Mouse (Mus musculus) telencephalon, adult 2 months (tissue): ENCODE data around the gene Klf14.

Source experiments
- DNase-seq: peaks from one replicate; pipeline ENCODE4 v3.0.0-alpha.2; 2011; ENCODE audit warnings: low read depth, low spot score

Klf14 gene

DNA sequence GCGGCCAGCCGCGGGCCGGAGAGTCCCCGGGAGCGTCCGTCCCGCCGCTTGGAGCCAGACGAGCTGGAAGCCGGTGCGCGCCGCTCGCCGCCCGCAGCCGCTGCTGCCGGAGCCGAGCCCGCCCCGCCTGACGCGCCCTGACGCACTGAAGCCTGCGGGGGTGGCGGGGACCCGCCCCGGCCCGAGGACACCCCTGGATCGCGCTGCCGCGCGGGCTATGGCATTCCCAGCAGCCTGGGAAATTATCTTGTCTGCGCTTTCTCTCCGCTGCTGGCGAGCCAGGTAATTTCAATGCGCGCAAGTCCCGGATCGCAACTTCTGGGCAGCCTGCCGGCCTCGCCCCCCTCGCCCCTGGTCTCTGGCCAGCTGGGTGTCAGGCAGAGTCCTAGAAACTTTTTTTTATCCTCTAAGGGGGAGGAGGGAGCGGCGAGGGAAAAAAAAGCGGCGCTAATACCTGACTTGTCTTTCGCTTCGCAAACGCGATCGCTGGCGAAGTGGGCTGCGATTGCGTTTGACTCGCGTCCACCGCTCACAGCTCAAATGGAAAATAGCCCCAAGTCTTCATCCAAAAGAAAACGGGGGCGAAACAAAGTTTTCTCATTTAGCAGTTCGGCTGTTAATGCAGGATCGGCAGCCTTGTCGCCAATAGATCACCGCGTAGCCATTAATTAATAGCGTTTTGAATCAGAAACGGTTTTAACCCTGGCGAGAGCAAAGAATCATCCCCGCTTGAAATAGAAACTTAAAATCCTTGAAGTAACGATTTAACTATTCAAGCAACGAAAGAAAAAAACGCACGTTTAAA, at the start of gene Klf14:
Gene Klf14 (minus strand): TSS at position 343 of the 805 bp plus-strand sequence.
- DNase-seq, result no peak

- no peak for DNase-seq
Measured at GRCm38 (mm10) chr6:31006111-31006600, 47.3 kb upstream of the Klf14 start.

DNA sequence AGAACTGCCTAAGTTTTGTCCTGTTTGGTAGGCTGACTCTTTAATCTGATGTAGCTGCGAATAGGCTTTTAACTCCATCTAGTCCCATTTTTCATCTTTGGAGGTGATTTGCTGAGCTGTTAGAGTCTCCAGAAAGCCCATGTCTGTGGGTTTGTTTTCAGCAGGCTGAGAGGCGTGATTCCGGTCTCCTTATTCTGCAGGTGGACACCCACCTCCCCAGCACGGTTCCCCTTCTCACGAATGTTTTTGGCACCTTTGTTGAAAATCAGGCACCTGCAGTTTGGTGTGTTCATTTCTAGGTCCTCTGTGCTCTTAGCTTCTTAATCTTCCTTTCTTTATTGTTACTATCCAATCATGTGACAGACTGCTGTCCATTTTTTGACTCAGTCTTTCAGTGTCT, 27.5 kb upstream of the Klf14 start:
- DNase-seq, result no peak

- DNase-seq, result no peak
Measured at GRCm38 (mm10) chr6:30983021-30983420, 24.1 kb upstream of the Klf14 start.

DNA sequence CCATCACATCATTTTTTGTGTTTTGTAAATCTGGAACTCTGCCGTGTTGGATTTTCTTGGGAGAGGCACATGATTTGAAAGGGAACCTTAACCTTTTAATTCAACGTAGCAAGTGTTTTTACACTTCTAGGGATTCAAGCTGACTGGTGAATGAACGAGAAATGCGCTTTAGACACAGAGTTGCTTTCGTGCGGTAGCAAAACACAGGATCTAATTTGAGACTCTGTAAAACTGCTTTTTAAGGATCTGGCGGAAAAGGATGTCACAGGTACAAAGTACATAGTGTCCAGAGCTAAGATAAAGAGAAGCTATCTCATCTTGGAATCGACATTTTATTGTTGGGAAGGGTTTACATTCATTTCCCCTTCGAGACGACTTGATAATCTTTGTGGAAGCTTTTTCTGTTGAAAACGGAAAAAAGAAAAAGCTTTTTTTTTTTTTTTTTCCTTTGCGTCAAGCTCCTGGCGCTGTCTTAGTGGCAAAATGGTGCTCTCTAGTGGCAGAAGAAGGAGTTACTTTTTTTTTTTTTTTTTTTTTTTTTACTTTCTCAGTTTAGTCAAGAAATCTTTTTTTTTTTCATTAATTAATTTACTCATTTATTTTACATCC, 23.6 kb upstream of the Klf14 start:
- peak; percentile 45 for DNase-seq

GRCm38 (mm10) chr6:30981351-30981750, 22.5 kb upstream of the Klf14 start:
- no peak for DNase-seq

GRCm38 (mm10) chr6:30978615-30979014, 19.7 kb upstream of the Klf14 start:
- DNase-seq, result no peak

DNA sequence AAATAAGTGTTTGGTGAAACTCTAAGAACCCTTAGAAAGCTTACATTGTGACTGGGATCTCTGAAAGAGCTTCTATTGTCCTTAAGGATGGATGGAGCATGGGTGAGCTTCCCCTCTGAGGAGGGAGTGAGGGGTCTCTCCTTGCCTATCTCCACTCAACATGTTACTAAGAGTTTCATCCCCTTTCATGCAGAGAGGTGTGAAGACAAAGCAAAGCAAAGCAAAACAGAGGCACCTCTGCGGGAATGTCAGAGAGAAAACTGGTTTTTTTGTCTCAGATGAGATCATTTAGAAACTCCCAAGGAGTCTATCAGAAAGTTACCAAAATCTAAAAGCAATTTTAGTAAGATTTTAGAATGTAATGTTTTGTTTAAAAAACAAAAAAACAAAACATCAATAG, 13.2 kb upstream of the Klf14 start:
- no peak for DNase-seq

GRCm38 (mm10) chr6:30957784-30958735, 818 bp downstream of the Klf14 start:
- DNase-seq, result no peak

DNA sequence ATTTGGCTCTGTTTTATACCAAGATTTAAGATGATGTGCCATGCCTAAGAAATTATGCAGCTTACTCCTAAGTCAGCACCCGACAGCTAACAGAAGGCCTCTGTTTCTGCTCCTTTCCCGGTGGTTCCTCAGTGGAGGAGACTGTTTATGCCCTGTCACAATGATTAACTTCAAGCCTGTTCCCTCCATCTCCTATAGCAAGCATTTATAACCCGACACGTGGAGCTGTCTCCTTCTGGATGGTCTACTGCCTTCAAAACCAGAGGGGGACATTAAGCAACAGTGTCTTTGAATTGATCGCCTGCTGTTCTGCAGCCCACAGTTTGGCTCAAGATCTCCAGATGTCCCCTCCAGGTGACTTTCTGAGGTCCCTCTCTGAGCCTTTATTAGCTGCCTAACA, 19.6 kb downstream of the Klf14 start:
- no peak for DNase-seq

DNA sequence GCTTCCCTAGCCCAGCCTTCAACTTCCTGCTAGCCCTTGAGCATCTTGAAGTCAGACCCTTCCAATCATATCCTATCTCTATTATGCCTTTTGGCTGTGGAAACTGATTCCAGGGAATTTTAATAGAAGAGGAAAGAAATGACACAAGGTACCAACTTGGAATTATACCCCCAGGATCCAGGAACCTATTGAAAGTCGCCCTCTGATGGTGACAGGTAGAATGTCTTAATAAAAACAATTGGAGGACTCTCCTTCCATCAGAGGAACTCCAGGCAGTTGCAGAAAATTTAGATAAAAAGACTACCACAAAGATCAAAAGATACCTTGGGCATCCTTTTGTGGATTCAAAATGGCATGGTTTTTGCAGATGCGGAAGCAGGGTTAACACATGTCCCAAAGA, 36.1 kb downstream of the Klf14 start:
- DNase-seq, result no peak

DNA sequence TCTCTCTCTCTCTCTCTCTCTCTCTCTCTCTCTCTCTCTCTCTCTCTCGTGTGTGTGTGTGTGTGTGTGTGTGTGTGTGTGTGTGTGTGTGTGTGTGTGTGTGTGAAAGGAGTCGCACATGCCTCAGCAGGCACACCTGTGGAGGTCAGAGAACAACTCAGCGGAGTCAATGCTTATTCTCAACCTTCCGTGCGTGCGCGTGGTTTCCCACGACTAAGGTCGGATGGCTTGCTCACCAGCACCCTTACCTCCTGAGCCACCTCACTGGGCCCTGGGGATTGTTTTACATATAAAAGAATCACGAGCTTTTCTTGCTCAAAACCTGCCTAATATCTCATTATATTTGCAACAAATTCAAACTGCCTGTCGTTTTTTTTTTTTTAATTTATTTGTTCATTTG, 37.1 kb downstream of the Klf14 start:
- no peak for DNase-seq

GRCm38 (mm10) chr6:30920834-30921675, 37.8 kb downstream of the Klf14 start:
- DNase-seq, result peak; percentile 80

GRCm38 (mm10) chr6:30915473-30915872, 43.4 kb downstream of the Klf14 start, which contains the start of gene Tsga13:
Tsga13 (minus strand) TSS chr6:30915573.
- DNase-seq, result no peak

DNA sequence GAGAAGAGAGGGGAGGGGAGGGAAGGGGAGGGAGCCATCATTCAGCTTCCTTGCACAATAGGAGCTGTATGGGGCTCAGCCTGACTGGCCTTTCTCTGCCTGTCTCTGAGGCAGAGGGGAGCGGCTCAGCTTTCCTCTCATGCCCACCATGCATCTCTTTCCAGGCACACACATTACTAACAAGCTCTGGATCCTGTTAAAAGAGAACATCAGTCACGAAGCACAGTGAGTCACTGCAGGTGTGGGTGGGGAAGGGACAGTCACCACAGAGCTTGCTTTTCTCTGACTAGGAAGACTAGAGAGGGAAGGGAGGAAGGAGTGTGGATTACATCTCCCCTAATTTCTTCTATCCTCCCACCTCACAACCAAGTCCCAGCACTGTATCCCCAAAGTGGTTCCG, 50.9 kb downstream of the Klf14 start:
- DNase-seq, result peak; percentile 78
